Mouse (Mus musculus): ENCODE results near the gene Becn1.

Becn1 gene

GRCm38 (mm10) chr11:101315665-101316500 lies 13.8 kb upstream of the Becn1 start, which contains the start of gene Psme3:
Gene Psme3 (plus strand): TSS chr11:101316213.
- peak; percentile 76 to 82 for DNase-seq (ENCODE audit: low read depth in 2 of 2, low spot score in 2 of 2)

GRCm38 (mm10) chr11:101315082-101315650 lies 13.1 kb upstream of the Becn1 start:
- no peak for DNase-seq (ENCODE audit: low read depth in 2 of 2, low spot score in 2 of 2)

GRCm38 (mm10) chr11:101314567-101314966 lies 12.5 kb upstream of the Becn1 start:
- DNase-seq (ENCODE audit: low read depth in 2 of 2, low spot score in 2 of 2) = no peak

- no peak for DNase-seq (ENCODE audit: low read depth in 2 of 2, low spot score in 2 of 2)
These were observed 10.1 kb upstream of the Becn1 start for GRCm38 (mm10) chr11:101312150-101312549.

GRCm38 (mm10) chr11:101311083-101311482 lies 9.0 kb upstream of the Becn1 start:
- DNase-seq (ENCODE audit: low read depth in 2 of 2, low spot score in 2 of 2) = no peak

GRCm38 (mm10) chr11:101307744-101308143 lies 5.7 kb upstream of the Becn1 start:
- no peak for DNase-seq (ENCODE audit: low read depth in 2 of 2, low spot score in 2 of 2)

- DNase-seq (ENCODE audit: low read depth in 2 of 2, low spot score in 2 of 2) = no peak
These were observed 635 bp downstream of the Becn1 start for GRCm38 (mm10) chr11:101301299-101302003.

GRCm38 (mm10) chr11:101300881-101301280 lies 1.2 kb downstream of the Becn1 start:
- DNase-seq (ENCODE audit: low read depth in 2 of 2, low spot score in 2 of 2) = no peak

- no peak for DNase-seq (ENCODE audit: low read depth in 2 of 2, low spot score in 2 of 2)
These were observed 6.9 kb downstream of the Becn1 start for GRCm38 (mm10) chr11:101295191-101295590.

- DNase-seq (ENCODE audit: low read depth in 2 of 2, low spot score in 2 of 2) = no peak
These were observed 10.9 kb downstream of the Becn1 start for GRCm38 (mm10) chr11:101291231-101291630.

- no peak for DNase-seq (ENCODE audit: low read depth in 2 of 2, low spot score in 2 of 2)
These were observed 14.8 kb downstream of the Becn1 start for GRCm38 (mm10) chr11:101287306-101287705.

- no peak for DNase-seq (ENCODE audit: low read depth in 2 of 2, low spot score in 2 of 2)
These were observed 18.3 kb downstream of the Becn1 start for GRCm38 (mm10) chr11:101283805-101284204.

GRCm38 (mm10) chr11:101282896-101283295 lies 19.2 kb downstream of the Becn1 start:
- DNase-seq (ENCODE audit: low read depth in 2 of 2, low spot score in 2 of 2) = no peak

GRCm38 (mm10) chr11:101280837-101281236 lies 21.2 kb downstream of the Becn1 start:
- DNase-seq (ENCODE audit: low read depth in 2 of 2, low spot score in 2 of 2) = no peak

GRCm38 (mm10) chr11:101279193-101279569 lies 22.9 kb downstream of the Becn1 start:
- no peak for DNase-seq (ENCODE audit: low read depth in 2 of 2, low spot score in 2 of 2)

- peak; percentile 50 to 64 for DNase-seq (ENCODE audit: low read depth in 2 of 2, low spot score in 2 of 2)
These were observed 23.6 kb downstream of the Becn1 start, which contains the start of the genes Cntd1 and Coa3 for GRCm38 (mm10) chr11:101278223-101279192. Gene Cntd1 (plus strand): TSS chr11:101279012. Gene Coa3 (minus strand): TSS chr11:101279114.

- no peak for DNase-seq (ENCODE audit: low read depth in 2 of 2, low spot score in 2 of 2)
These were observed 24.5 kb downstream of the Becn1 start for GRCm38 (mm10) chr11:101277381-101278222.

GRCm38 (mm10) chr11:101276319-101277070 lies 25.6 kb downstream of the Becn1 start:
- no peak for DNase-seq (ENCODE audit: low read depth in 2 of 2, low spot score in 2 of 2)

GRCm38 (mm10) chr11:101275309-101275708 lies 26.8 kb downstream of the Becn1 start:
- no peak for DNase-seq (ENCODE audit: low read depth in 2 of 2, low spot score in 2 of 2)
